Mouse (Mus musculus) liver, adult 2 months (tissue): ENCODE data around the gene Nrcam. TPM values are rescaled to one million over a fixed set of nuclear protein-coding genes. Genes with fewer than 3 reads are reported as not detected.

Experiments
- DNase-seq: peaks from one replicate; pipeline ENCODE4 v3.0.0-alpha.2; 2011; ENCODE audit warnings: low read depth, low spot score; ENCODE audit errors: extremely low read depth
- H3K27ac ChIP-seq: fragments of 200-500 bp; replicated peaks from 2 replicates; pipeline ENCODE4 v1.5.1; 2012; ENCODE audit warnings: low read depth, mild to moderate bottlenecking, control low read depth, inconsistent platforms, low read length; ENCODE audit not compliant: insufficient read depth
- H3K27me3 ChIP-seq: fragments of 200-500 bp; 2 replicates; pipeline ENCODE4 v1.6.1; 2012; ENCODE audit warnings: mild to moderate bottlenecking, moderate library complexity, low read length, inconsistent platforms; ENCODE audit not compliant: control insufficient read depth, insufficient read depth
- H3K36me3 ChIP-seq: fragments of 200-500 bp; 2 replicates; pipeline ENCODE4 v1.6.1; 2012; ENCODE audit warnings: low read length, inconsistent platforms; ENCODE audit not compliant: control insufficient read depth, insufficient read depth
- H3K4me1 ChIP-seq: fragments of 200-500 bp; 2 replicates; pipeline ENCODE4 v1.6.1; 2011; ENCODE audit warnings: low read length; ENCODE audit not compliant: control insufficient read depth, insufficient read depth
- H3K4me3 ChIP-seq: fragments of 200-500 bp; 2 replicates; pipeline ENCODE4 v1.5.1; 2011; ENCODE audit warnings: low read depth, mild to moderate bottlenecking, control low read depth, low read length, moderate library complexity; ENCODE audit not compliant: insufficient read depth
- H3K79me2 ChIP-seq: fragments of 200-500 bp; 2 replicates; pipeline ENCODE4 v1.6.1; 2012; ENCODE audit warnings: inconsistent platforms, mild to moderate bottlenecking, low read length, moderate library complexity; ENCODE audit not compliant: control insufficient read depth, insufficient read depth
- H3K9ac ChIP-seq: fragments of 200-500 bp; 2 replicates; pipeline ENCODE4 v1.6.1; 2012; ENCODE audit warnings: low read depth, mild to moderate bottlenecking, control low read depth, inconsistent platforms, low read length
- CTCF ChIP-seq: fragments of 200-500 bp; IDR thresholded peaks from 2 replicates; pipeline ENCODE4 v1.5.1; 2011; ENCODE audit warnings: low read depth, low read length, control low read depth
- POLR2A ChIP-seq: fragments of 200-500 bp; IDR thresholded peaks from 2 replicates; pipeline ENCODE4 v1.6.1; 2011; ENCODE audit warnings: low read length, control low read depth; ENCODE audit not compliant: insufficient read depth; ENCODE audit errors: extremely low read depth
- WGBS: fragments of 180-500 bp; shearing (Covaris S2); methylation state at CpG from one replicate; pipeline ENCODE4 v1.1.7; 2018; 5-methylcytosine and 5-hydroxymethylcytosine counted together
- polyA plus RNA-seq: library from polyadenylated mRNA; depleted of rRNA; stranded (reverse); fragments of >200 nt; gene quantifications from 2 replicates; pipeline ENCODE4 v1.2.3, GENCODE M21; 2012
- total RNA-seq: library from RNA; depleted of rRNA; stranded (reverse); fragments of >200 nt; gene quantifications from 2 replicates; pipeline ENCODE4 v1.2.3, GENCODE M21; 2014

Nrcam gene
- total and polyA plus RNA-seq, 2 experiments, result not detected

DNA sequence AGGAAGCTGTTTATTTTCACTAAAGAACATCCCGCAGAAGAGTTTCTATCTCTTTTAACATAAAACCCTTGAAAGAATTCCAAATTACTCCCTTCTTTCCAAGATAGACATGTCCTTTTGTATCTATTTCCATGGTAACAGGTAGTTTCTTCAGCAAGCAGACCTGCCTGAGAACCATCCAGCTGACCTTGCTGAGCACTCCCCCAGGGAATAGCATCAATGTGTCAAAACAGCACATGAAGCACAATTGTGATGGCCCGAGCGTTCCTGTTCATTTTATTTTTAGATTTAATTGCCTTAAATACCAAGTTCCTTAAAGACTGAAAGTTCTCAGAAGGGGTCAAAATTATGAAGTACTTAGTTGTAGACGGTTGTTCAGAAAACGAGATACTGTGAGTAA lies 16.6 kb downstream of the Nrcam start:
- H3K4me3 ChIP-seq, result no peak overlapping the region
- H3K36me3 ChIP-seq, result no peaks in the 10 kb centered on the region
- H3K9ac ChIP-seq, result no peak overlapping the region
- DNase-seq, result no peak
- no peaks in the 10 kb centered on the region for H3K79me2 ChIP-seq
- WGBS, result 64% methylated on average over 5 of the region's 5 CpGs
- H3K4me1 ChIP-seq, result no peaks in the 10 kb centered on the region
- no peaks in the 10 kb centered on the region for H3K27me3 ChIP-seq
- H3K27ac ChIP-seq, result no peak overlapping the region
- TF ChIP-seq POLR2A (no peak), CTCF (no peak)

DNA sequence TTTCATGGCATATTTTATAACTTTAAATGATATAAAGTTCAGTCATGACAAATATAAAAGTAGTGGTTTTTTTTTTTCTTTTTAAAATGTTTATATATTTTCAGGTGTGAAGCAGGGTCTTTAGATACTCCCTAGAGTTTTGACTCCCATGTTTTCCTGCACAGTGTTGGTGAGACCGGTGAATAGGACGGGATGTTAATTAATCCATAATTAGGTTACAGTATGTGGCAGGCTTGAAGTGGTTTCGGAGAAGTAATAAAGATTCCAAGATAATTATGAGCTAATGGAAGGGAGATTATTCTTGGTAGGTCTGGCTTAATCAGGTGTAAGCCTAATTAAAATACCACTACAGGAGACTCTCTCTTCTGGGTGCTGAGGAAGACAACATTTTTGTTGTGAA lies 17.5 kb downstream of the Nrcam start:
- Histone ChIP-seq H3K4me3 (no peak overlapping the region), H3K4me1 (no peaks in the 10 kb centered on the region), H3K27me3 (no peaks in the 10 kb centered on the region), H3K9ac (no peak overlapping the region), H3K27ac (no peak overlapping the region), H3K36me3 (no peaks in the 10 kb centered on the region), H3K79me2 (no peaks in the 10 kb centered on the region)
- no peak for DNase-seq
- WGBS, result 92% methylated on average over 3 of the region's 3 CpGs
- no peak for TF ChIP-seq POLR2A
- no peak for TF ChIP-seq CTCF

- Histone ChIP-seq H3K4me1 (no peaks in the 10 kb centered on the region), H3K4me3 (no peak overlapping the region), H3K79me2 (no peaks in the 10 kb centered on the region), H3K27ac (no peak overlapping the region), H3K9ac (no peak overlapping the region), H3K27me3 (no peaks in the 10 kb centered on the region), H3K36me3 (no peaks in the 10 kb centered on the region)
- WGBS, result 76% methylated on average over 4 of the region's 4 CpGs
- no peak for DNase-seq
- TF ChIP-seq POLR2A (no peak), CTCF (no peak)
Observed at GRCm38 (mm10) chr12:44355116-44355515, 26.4 kb downstream of the Nrcam start.

DNA sequence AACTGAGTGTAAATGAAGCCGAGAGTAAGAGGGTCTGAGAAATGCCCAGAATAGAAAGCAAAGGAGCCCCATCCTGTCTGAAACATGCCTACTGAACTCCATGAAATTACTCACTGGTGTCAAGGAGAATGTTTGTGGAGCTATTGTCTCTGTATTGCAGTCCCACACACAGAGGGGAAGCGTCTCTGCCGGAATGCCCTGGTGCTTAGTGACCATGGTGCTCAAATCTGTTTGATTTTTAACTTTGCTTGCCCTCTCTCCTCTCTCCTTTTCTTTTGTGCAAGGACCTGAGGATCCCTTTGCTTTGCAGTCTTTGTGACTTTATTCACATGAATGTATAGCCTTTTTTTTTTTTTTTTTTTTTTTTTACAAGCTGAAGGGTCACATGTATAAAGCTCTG lies 28.8 kb downstream of the Nrcam start:
- TF ChIP-seq CTCF, result no peak
- TF ChIP-seq POLR2A, result no peak
- no peak overlapping the region for H3K9ac ChIP-seq
- no peak overlapping the region for H3K27ac ChIP-seq
- 47% methylated on average over 3 of the region's 3 CpGs for WGBS
- H3K79me2 ChIP-seq, result no peaks in the 10 kb centered on the region
- DNase-seq, result no peak
- H3K36me3 ChIP-seq, result no peaks in the 10 kb centered on the region
- no peaks in the 10 kb centered on the region for H3K4me1 ChIP-seq
- H3K27me3 ChIP-seq, result no peaks in the 10 kb centered on the region
- no peak overlapping the region for H3K4me3 ChIP-seq

GRCm38 (mm10) chr12:44357881-44358280 lies 29.2 kb downstream of the Nrcam start:
- no peak for DNase-seq
- Histone ChIP-seq H3K9ac (no peak overlapping the region), H3K27me3 (no peaks in the 10 kb centered on the region), H3K79me2 (no peaks in the 10 kb centered on the region), H3K36me3 (no peaks in the 10 kb centered on the region), H3K27ac (no peak overlapping the region), H3K4me3 (no peak overlapping the region), H3K4me1 (no peaks in the 10 kb centered on the region)
- WGBS, result 98% methylated on average over 1 of the region's 1 CpGs
- no peak for TF ChIP-seq CTCF
- no peak for TF ChIP-seq POLR2A

DNA sequence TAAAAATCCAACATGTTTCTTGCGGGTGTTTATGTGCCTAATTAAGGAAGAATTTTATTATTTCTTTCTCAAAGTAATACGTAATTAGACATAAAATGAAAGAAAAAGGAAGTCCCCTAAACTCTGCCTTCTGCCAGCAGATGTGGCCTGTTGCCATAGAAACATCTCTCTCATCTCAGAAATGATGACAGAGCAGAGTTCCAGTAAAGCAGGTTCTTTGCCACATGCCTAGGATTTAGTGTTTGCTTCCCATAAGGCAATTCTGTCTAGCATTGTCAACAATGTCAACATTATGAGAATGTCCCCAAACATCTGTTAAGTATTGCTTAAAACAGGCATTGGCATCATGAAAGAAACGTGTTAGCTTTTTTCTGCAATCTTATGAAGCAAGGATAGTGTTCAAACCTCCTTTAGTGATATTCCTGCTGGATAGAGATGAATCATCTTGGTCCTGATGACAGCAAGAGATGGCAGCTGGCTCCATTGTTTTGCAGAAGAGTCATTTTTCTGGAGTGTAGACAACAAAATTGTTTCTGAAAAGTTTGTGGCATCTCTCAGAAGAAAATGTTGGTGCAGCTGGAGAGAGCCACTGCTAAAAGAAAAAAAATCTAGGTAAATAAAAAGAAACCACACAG lies 42.5 kb downstream of the Nrcam start:
- H3K27ac ChIP-seq, result no peak overlapping the region
- TF ChIP-seq POLR2A, result no peak
- no peak for TF ChIP-seq CTCF
- no peak overlapping the region for H3K4me3 ChIP-seq
- 69% methylated on average over 3 of the region's 3 CpGs for WGBS
- H3K4me1 ChIP-seq, result no peaks in the 10 kb centered on the region
- H3K79me2 ChIP-seq, result no peaks in the 10 kb centered on the region
- no peak overlapping the region for H3K9ac ChIP-seq
- H3K36me3 ChIP-seq, result no peaks in the 10 kb centered on the region
- no peaks in the 10 kb centered on the region for H3K27me3 ChIP-seq
- DNase-seq, result no peak
